Mouse (Mus musculus): ENCODE measurements around the gene Bach1. TPM values are rescaled to one million over a fixed set of nuclear protein-coding genes. Genes with fewer than 3 reads are reported as not detected.

Bach1 gene
- polyA plus RNA-seq, 1 experiment from 2014 or later: 25.4 TPM

DNA sequence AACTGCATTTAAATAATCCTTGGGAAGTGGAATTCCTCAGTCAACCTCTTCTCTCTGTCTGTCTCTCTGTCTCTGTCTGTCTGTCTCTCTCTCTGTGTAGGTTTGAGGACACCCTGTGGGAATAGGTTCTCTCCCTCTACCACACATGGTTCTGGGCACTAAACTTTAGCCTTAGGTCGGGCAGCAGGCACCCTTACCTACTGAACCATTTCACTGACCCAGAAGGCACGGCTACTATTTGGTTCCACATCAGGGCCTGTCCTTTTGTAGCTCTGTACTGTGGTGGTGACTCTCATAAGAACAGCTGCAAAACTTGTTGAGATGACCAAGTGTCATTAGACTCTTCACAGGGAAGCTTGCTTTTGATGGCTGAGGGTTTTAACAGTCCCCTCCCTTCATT lies 3.1 kb downstream of the Bach1 start:
- Histone ChIP-seq H3K27ac (no peak overlapping the region), H3K4me1 (replicated peaks) (peaks cover 62% of the 10 kb centered on the region), H3K9ac (replicated peaks) (no peak overlapping the region), H3K9me3 (no peaks in the 10 kb centered on the region), H3K27me3 (0 out of 2 replicates have a peak, but pooled peaks cover 3% of the 10 kb centered on the region), H3K4me3 (replicated peaks) (no peak overlapping the region), H3K36me3 (no peaks in the 10 kb centered on the region), H3K4me2 (replicated peaks) (no peak overlapping the region)
- WGBS: 74% methylated on average over 2 of the region's 2 CpGs
- no peak for ATAC-seq

DNA sequence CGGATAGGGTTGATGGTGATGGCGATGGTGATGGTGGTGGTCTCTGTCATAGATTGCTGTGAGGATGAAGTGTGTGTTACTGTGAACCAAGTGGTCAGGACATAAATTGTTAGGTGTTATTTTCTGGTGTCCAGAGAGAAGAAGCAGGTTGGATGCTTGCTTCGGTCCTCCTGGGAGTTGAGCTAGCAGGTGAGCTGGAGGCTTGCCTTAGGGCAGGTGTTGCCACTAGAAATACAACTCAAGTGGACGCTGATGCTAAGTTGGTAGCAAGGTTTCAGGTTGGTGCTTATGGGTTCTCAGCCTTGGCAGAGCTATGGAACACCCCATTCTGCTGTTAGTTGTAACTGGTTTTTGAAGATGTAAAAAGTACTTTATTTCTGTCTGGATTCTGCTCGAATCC lies 4.1 kb downstream of the Bach1 start:
- no peaks in the 10 kb centered on the region for H3K36me3 ChIP-seq
- WGBS: 90% methylated on average over 5 of the region's 5 CpGs
- no peaks in the 10 kb centered on the region for H3K27me3 ChIP-seq
- H3K9me3 ChIP-seq: no peaks in the 10 kb centered on the region
- H3K4me3 ChIP-seq (replicated peaks): no peak overlapping the region
- ATAC-seq: no peak
- no peak overlapping the region for H3K4me2 ChIP-seq (replicated peaks)
- peaks cover 70% of the 10 kb centered on the region for H3K4me1 ChIP-seq (replicated peaks)
- no peak overlapping the region for H3K9ac ChIP-seq (replicated peaks)
- H3K27ac ChIP-seq: no peak overlapping the region

DNA sequence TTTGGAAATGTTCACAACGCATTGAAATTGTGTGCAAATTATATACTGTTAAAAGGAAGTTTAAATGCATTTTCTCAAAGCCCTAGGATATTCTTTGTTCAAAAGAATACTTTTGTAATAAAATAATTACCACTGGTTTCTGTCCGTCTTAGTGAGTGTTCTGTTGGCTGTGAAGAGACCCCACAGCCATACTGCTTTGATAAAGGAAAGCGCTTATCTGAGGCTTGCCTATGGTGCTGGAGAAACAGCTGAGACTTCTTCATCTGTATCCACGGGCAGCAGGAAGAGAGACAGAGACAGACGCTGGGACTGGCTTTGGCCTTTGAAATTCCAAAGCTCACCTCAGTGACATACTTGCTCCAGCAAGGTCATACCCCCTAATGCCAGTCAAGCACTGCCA lies 5.5 kb downstream of the Bach1 start:
- H3K27ac ChIP-seq: no peak overlapping the region
- peaks cover 77% of the 10 kb centered on the region for H3K4me1 ChIP-seq (replicated peaks)
- no peak overlapping the region for H3K4me3 ChIP-seq (replicated peaks)
- no peak overlapping the region for H3K9ac ChIP-seq (replicated peaks)
- H3K27me3 ChIP-seq: no peaks in the 10 kb centered on the region
- 63% methylated on average over 5 of the region's 5 CpGs for WGBS
- no peak overlapping the region for H3K4me2 ChIP-seq (replicated peaks)
- no peaks in the 10 kb centered on the region for H3K36me3 ChIP-seq
- H3K9me3 ChIP-seq: no peaks in the 10 kb centered on the region
- ATAC-seq: no peak

DNA sequence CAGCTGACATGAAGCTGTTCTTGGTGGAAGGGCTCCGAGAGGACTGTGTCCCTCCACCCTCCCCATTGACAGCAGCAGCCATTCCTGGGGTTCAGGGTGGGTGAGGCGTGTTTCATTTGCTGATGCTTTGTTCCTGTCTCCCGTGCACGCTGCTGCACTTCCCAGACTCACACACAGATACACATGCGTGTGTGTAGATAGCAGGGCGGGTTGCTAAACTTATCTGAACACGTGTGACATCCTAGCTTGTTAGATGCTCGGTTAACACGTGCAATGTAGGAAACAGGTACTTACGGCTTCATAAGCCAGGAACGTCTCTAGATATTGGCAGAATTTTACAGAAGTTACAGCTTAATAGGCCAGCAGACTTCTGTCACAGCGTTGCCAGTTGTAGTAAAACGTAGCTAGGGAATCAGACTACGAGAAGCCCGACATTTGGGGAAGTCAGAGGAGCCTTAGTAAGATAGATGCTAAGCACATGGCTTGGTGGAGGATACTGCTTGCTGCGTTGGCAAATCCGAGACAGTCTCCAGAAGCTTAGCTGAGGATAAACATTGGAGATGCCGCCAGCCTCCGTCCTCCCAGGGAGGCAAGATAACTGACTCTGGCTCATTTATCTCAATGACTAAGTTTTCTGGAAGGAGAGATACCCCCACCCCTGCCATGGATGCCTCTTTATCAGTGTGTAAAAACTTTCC lies 7.3 kb downstream of the Bach1 start:
- Histone ChIP-seq H3K9ac (replicated peaks) (peak overlapping the region; percentile 17), H3K27ac (no peak overlapping the region), H3K4me1 (replicated peaks) (peaks cover 69% of the 10 kb centered on the region), H3K9me3 (no peaks in the 10 kb centered on the region), H3K4me2 (replicated peaks) (0 out of 2 replicates have a peak overlapping the region, but pooled peaks have one; percentile 9), H3K4me3 (replicated peaks) (no peak overlapping the region), H3K36me3 (no peaks in the 10 kb centered on the region), H3K27me3 (no peaks in the 10 kb centered on the region)
- WGBS: 60% methylated on average over 19 of the region's 19 CpGs
- no peak for ATAC-seq

DNA sequence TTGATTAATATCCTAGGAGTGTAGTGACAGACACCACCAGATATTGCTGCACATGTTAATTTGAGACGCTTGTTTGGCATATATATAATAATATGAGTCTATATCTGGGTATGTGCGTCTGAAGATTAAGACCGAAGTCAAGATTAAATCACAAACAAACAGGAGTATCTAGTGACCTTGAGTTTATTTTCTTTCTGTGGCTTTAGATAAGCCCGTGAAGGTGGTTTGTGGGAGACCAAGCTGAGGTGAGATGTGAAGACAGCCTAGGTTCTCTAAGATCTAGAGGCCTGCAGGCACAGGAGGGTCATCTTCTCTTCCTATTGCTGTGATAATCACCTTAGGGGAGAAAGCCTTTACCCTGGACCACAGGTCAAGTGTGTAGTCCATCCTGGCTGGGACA lies 8.6 kb downstream of the Bach1 start:
- Histone ChIP-seq H3K4me1 (replicated peaks) (peaks cover 65% of the 10 kb centered on the region), H3K9ac (replicated peaks) (no peak overlapping the region), H3K27me3 (no peaks in the 10 kb centered on the region), H3K36me3 (no peaks in the 10 kb centered on the region), H3K4me2 (replicated peaks) (no peak overlapping the region), H3K27ac (no peak overlapping the region), H3K4me3 (replicated peaks) (no peak overlapping the region), H3K9me3 (no peaks in the 10 kb centered on the region)
- no peak for ATAC-seq
- WGBS: 81% methylated on average over 4 of the region's 4 CpGs

DNA sequence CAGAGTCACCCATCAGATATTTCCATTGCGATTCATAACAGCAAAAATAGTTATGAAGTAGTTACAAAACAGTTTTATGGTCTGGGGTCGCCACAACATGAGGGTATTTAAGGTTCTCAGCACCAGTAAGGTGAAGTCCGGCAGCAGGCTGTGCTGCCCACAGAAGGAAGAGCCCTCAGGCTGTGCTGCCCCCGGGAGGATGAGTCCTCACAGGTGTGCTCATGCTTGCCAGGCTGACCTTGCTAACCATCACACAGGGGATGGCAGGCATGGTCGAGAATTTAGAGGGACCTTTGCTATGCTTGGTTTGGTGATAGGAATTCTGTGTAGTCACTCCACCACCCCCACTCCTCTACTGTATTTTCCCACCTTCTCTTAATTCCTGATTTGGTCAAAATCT lies 9.8 kb downstream of the Bach1 start:
- H3K4me3 ChIP-seq (replicated peaks): no peak overlapping the region
- H3K9me3 ChIP-seq: no peaks in the 10 kb centered on the region
- ATAC-seq: no peak
- H3K9ac ChIP-seq (replicated peaks): no peak overlapping the region
- H3K27me3 ChIP-seq: no peaks in the 10 kb centered on the region
- peaks cover 65% of the 10 kb centered on the region for H3K4me1 ChIP-seq (replicated peaks)
- no peak overlapping the region for H3K4me2 ChIP-seq (replicated peaks)
- H3K27ac ChIP-seq: no peak overlapping the region
- H3K36me3 ChIP-seq: no peaks in the 10 kb centered on the region
- 81% methylated on average over 5 of the region's 5 CpGs for WGBS

DNA sequence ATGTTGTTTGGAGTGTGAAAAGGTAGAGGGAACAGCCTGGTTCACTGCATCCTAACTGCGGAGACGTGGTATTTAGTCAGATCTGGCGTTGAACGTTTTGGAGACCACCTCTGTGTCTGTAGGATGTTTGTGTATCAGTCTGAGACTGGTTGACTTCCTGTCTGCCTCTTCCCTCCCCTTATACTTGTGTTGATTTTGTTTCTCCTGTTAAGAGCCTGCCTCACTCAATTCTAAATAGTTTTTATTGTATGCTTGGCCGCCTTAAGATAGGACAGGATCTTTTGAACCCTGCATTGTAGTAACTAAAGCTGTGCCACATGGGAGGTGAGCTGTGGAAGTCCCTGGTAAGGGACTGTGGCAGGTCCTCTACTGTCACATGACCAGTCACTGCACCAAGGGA lies 10.4 kb downstream of the Bach1 start:
- 78% methylated on average over 5 of the region's 5 CpGs for WGBS
- H3K4me3 ChIP-seq (replicated peaks): no peak overlapping the region
- H3K4me1 ChIP-seq (replicated peaks): peaks cover 61% of the 10 kb centered on the region
- ATAC-seq: no peak
- H3K9me3 ChIP-seq: no peaks in the 10 kb centered on the region
- H3K9ac ChIP-seq (replicated peaks): no peak overlapping the region
- H3K27me3 ChIP-seq: no peaks in the 10 kb centered on the region
- no peak overlapping the region for H3K27ac ChIP-seq
- H3K4me2 ChIP-seq (replicated peaks): no peak overlapping the region
- H3K36me3 ChIP-seq: no peaks in the 10 kb centered on the region

DNA sequence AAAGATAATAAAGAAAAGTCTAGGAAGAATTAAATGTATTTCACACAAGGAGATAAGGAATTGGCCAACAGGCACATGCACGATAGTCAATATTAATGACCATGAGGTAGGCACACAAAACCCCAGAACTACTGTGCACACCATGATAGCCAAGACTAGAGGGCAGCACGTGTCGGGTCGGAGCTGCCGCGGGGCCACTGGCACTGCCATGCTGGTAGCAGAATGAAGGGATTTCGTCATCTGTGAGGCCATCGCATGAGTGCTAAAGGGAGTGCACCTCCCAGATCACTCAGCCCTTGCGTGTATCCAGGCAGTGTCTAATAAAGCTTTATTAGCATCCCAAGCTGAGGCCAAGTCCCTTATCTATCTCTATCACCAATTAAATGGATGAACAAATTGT lies 11.2 kb downstream of the Bach1 start:
- 95% methylated on average over 9 of the region's 9 CpGs for WGBS
- H3K4me3 ChIP-seq (replicated peaks): no peak overlapping the region
- ATAC-seq: no peak
- H3K4me2 ChIP-seq (replicated peaks): no peak overlapping the region
- peaks cover 54% of the 10 kb centered on the region for H3K4me1 ChIP-seq (replicated peaks)
- no peak overlapping the region for H3K27ac ChIP-seq
- no peaks in the 10 kb centered on the region for H3K9me3 ChIP-seq
- H3K27me3 ChIP-seq: no peaks in the 10 kb centered on the region
- no peaks in the 10 kb centered on the region for H3K36me3 ChIP-seq
- H3K9ac ChIP-seq (replicated peaks): no peak overlapping the region

DNA sequence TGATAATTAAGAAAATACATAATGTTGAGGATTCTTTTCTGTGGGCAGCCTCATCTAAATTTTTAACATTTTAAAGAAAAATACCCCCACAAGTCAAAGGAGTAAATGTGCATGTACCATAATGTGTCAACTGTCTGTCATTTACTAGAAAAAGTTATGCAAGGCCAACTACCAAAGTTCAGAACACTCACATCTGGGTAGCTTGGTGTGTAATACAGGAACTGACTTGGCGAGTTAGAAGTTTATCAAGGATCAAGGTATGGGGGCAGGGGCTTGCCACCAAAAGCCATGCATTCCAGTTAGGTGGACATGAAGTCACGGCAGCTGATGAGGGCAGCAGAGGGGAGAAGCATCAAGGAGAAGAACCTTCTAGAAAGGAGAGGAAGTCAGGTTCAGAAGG lies 13.2 kb downstream of the Bach1 start:
- H3K4me2 ChIP-seq (replicated peaks): no peak overlapping the region
- H3K36me3 ChIP-seq: peaks cover 12% of the 10 kb centered on the region
- H3K4me1 ChIP-seq (replicated peaks): peaks cover 42% of the 10 kb centered on the region
- H3K27ac ChIP-seq: no peak overlapping the region
- ATAC-seq: no peak
- 89% methylated on average over 2 of the region's 2 CpGs for WGBS
- H3K9me3 ChIP-seq: no peaks in the 10 kb centered on the region
- H3K9ac ChIP-seq (replicated peaks): no peak overlapping the region
- no peaks in the 10 kb centered on the region for H3K27me3 ChIP-seq
- no peak overlapping the region for H3K4me3 ChIP-seq (replicated peaks)

DNA sequence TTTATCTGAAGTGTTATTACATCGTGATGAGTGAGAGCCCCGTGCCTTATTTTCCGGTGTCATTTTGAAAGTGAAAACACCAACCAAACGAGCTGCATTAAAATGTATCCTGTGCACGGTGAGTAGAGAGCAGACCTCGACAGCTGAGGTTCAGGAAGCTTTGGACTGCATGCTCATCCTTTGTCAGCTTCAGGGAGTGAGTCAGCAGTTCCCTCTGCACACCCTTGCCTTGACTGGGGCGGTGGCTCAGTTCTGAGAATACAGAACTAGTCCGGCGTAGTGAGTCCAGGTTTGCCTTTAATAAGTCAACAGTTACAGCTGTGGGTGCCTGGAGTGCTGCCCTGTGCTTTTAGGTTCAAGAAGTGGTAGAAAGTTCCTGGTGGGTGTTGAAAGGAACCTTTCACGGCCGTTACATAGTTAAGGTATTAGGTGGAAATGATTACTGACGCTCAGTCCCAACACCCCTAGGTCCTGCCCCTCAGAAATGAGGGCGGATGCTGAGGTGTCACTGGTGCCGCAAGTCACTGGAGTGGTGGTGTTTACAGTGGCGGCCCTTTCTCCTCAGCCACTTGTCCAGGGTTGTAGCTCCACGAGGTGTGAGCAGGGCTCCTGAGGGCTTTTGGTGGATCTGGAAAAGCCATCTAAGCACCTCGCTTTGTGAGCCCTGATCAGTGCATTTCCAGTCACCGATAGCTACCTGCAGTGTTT lies 14.4 kb downstream of the Bach1 start:
- ATAC-seq: no peak
- Histone ChIP-seq H3K27ac (no peak overlapping the region), H3K9ac (replicated peaks) (no peak overlapping the region), H3K36me3 (peaks cover 12% of the 10 kb centered on the region), H3K4me2 (replicated peaks) (no peak overlapping the region), H3K9me3 (no peaks in the 10 kb centered on the region), H3K4me1 (replicated peaks) (peaks cover 33% of the 10 kb centered on the region), H3K27me3 (no peaks in the 10 kb centered on the region), H3K4me3 (replicated peaks) (no peak overlapping the region)
- 91% methylated on average over 18 of the region's 18 CpGs for WGBS

DNA sequence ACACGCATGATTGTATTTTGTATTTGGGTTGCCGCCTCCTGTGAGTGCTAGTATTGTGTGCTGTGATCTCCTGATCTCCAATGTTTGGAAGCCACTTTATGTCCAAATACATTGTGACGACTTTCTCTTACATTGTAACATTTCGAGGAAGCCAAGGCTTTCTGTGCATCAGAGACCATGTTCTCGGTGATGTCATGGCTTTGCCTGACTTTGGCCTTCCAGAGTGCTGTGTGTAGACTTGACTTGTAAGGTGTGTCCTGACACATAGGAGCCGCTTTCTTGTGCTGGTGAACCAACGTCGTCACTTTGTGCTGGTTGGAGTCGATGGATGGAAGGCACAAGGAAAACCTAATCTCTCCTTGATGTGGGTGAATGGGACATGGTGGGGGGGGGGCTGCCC lies 15.8 kb downstream of the Bach1 start:
- H3K27me3 ChIP-seq: no peaks in the 10 kb centered on the region
- H3K4me1 ChIP-seq (replicated peaks): peaks cover 23% of the 10 kb centered on the region
- no peak overlapping the region for H3K27ac ChIP-seq
- ATAC-seq: no peak
- H3K9me3 ChIP-seq: no peaks in the 10 kb centered on the region
- 91% methylated on average over 9 of the region's 9 CpGs for WGBS
- H3K9ac ChIP-seq (replicated peaks): no peak overlapping the region
- H3K36me3 ChIP-seq: peaks cover 19% of the 10 kb centered on the region
- H3K4me2 ChIP-seq (replicated peaks): no peak overlapping the region
- no peak overlapping the region for H3K4me3 ChIP-seq (replicated peaks)

DNA sequence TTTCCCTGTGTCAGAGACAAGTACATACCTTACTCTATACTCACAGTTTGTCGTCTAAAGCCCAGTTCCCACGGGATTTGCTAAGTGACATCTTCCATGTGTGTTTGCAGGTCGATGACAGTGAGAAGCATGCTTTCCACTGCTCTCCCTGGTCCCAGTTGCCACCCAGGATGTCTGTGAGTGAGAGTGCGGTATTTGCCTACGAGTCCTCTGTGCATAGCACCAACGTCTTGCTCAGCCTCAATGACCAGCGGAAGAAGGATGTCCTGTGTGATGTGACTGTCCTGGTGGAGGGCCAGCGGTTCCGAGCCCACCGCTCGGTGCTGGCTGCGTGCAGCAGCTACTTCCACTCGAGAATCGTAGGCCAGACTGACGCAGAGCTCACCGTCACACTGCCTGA lies 16.5 kb downstream of the Bach1 start:
- Histone ChIP-seq H3K27ac (no peak overlapping the region), H3K27me3 (no peaks in the 10 kb centered on the region), H3K4me1 (replicated peaks) (peaks cover 23% of the 10 kb centered on the region), H3K4me2 (replicated peaks) (no peak overlapping the region), H3K4me3 (replicated peaks) (no peak overlapping the region), H3K36me3 (peaks cover 26% of the 10 kb centered on the region), H3K9me3 (no peaks in the 10 kb centered on the region), H3K9ac (replicated peaks) (no peak overlapping the region)
- 92% methylated on average over 16 of the region's 16 CpGs for WGBS
- ATAC-seq: no peak

DNA sequence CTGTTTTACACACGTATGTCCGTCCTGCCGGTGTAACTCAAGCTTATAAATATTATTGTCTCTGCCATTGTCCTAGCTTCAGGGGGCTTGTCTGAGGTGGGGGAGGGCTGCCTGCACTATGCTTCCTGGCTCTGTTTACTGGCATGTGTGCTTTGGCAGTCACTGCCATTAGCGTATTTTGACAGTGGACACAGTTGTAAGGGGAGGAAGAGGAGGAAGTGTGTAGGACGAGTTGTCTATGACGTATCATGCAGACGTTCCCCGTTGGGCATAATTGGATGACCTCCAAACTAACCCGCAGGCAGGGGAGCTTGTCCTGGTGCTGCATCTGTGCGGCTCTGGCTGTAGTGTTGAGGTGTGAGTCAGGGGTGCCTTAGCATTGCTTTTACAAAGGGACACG lies 17.5 kb downstream of the Bach1 start:
- no peak overlapping the region for H3K9ac ChIP-seq (replicated peaks)
- H3K4me2 ChIP-seq (replicated peaks): no peak overlapping the region
- H3K4me1 ChIP-seq (replicated peaks): peaks cover 23% of the 10 kb centered on the region
- peaks cover 32% of the 10 kb centered on the region for H3K36me3 ChIP-seq
- H3K27ac ChIP-seq: no peak overlapping the region
- no peaks in the 10 kb centered on the region for H3K9me3 ChIP-seq
- no peak for ATAC-seq
- WGBS: 84% methylated on average over 11 of the region's 11 CpGs
- no peaks in the 10 kb centered on the region for H3K27me3 ChIP-seq
- H3K4me3 ChIP-seq (replicated peaks): no peak overlapping the region

All from midbrain, embryonic 13.5 days (tissue).